Mouse (Mus musculus): ENCODE results near the gene Ppp1r14c. TPM values are rescaled to one million over a fixed set of nuclear protein-coding genes. Genes with fewer than 3 reads are reported as not detected.
A peak's percentile ranks its signal among the peaks of the same experiment; 100 is the strongest.
"Not testable (repeated sequence)": the region's sequence is repeated elsewhere in the genome, so short reads cannot be mapped to it uniquely, and the experiment has no call there.

The Ppp1r14c gene
- total RNA-seq, 2 experiments from 2014 or later: 10.5 to 30.7 TPM

GRCm38 (mm10) chr10:3398051-3398450 lies 32.2 kb downstream of the Ppp1r14c start:
- no peak for DNase-seq

- DNase-seq: no peak
Observed at GRCm38 (mm10) chr10:3402284-3402683, 36.4 kb downstream of the Ppp1r14c start.

- peak; percentile 48 to 55 for DNase-seq
Observed at GRCm38 (mm10) chr10:3403416-3404137, 37.7 kb downstream of the Ppp1r14c start.

GRCm38 (mm10) chr10:3404362-3404761 lies 38.5 kb downstream of the Ppp1r14c start:
- DNase-seq: no peak

GRCm38 (mm10) chr10:3406280-3406679 lies 40.4 kb downstream of the Ppp1r14c start:
- DNase-seq: no peak

- DNase-seq: peak; percentile 20 to 28
Observed at GRCm38 (mm10) chr10:3408036-3408661, 42.3 kb downstream of the Ppp1r14c start.

- DNase-seq: no peak
Observed at GRCm38 (mm10) chr10:3408699-3409098, 42.8 kb downstream of the Ppp1r14c start.

GRCm38 (mm10) chr10:3411222-3411621 lies 45.4 kb downstream of the Ppp1r14c start:
- DNase-seq: no peak

- no peak for DNase-seq
Observed at GRCm38 (mm10) chr10:3411639-3412038, 45.8 kb downstream of the Ppp1r14c start.

GRCm38 (mm10) chr10:3414813-3415212 lies 49.0 kb downstream of the Ppp1r14c start:
- DNase-seq: peak in 1 of 2 experiments; percentile 18

GRCm38 (mm10) chr10:3416565-3416964 lies 50.7 kb downstream of the Ppp1r14c start:
- no peak for DNase-seq

GRCm38 (mm10) chr10:3417408-3417807 lies 51.6 kb downstream of the Ppp1r14c start:
- no peak for DNase-seq

GRCm38 (mm10) chr10:3424016-3424415 lies 58.2 kb downstream of the Ppp1r14c start:
- no peak for DNase-seq

GRCm38 (mm10) chr10:3427689-3428399 lies 62.0 kb downstream of the Ppp1r14c start:
- peak; percentile 49 to 65 for DNase-seq

GRCm38 (mm10) chr10:3434848-3435474 lies 69.1 kb downstream of the Ppp1r14c start:
- DNase-seq: peak; percentile 22 to 27

- no peak for DNase-seq
Observed at GRCm38 (mm10) chr10:3440722-3441471, 75.0 kb downstream of the Ppp1r14c start.

- DNase-seq: not testable (repeated sequence)
Observed at GRCm38 (mm10) chr10:3446748-3447147, 80.9 kb downstream of the Ppp1r14c start.

GRCm38 (mm10) chr10:3448699-3449098 lies 82.8 kb downstream of the Ppp1r14c start:
- no peak for DNase-seq

GRCm38 (mm10) chr10:3451930-3452329 lies 86.1 kb downstream of the Ppp1r14c start:
- DNase-seq: no peak

- no peak for DNase-seq
Observed at GRCm38 (mm10) chr10:3452822-3453475, 87.1 kb downstream of the Ppp1r14c start.

GRCm38 (mm10) chr10:3458686-3459085 lies 92.8 kb downstream of the Ppp1r14c start:
- peak; percentile 39 to 64 for DNase-seq

Data from adrenal gland, postnatal 36 days (tissue).